Mouse (Mus musculus) heart, adult 2 months (tissue): Measurements from ENCODE around the gene Pla2g12a. TPM values are rescaled to one million over a fixed set of nuclear protein-coding genes. Genes with fewer than 3 reads are reported as not detected.

Experiments used
- DNase-seq, 2 experiments: peaks; one replicate each; pipeline ENCODE4 v3.0.0; 2021
- H3K27ac ChIP-seq: fragments of 200-600 bp; 2 replicates; pipeline ENCODE4 v1.8.1; 2022
- H3K27me3 ChIP-seq: fragments of 200-500 bp; 2 replicates; pipeline ENCODE4 v1.6.1; 2012; ENCODE audit warnings: mild to moderate bottlenecking, low read length, inconsistent platforms, mixed read lengths; ENCODE audit not compliant: control insufficient read depth, insufficient read depth
- H3K36me3 ChIP-seq: fragments of 200-500 bp; 2 replicates; pipeline ENCODE4 v1.6.1; 2012; ENCODE audit warnings: low read length, inconsistent platforms; ENCODE audit not compliant: control insufficient read depth, insufficient read depth
- H3K4me1 ChIP-seq: fragments of 200-500 bp; 2 replicates; pipeline ENCODE4 v1.6.1; 2011; ENCODE audit warnings: low read length; ENCODE audit not compliant: control insufficient read depth, insufficient read depth
- H3K4me3 ChIP-seq: fragments of 200-600 bp; 2 replicates; pipeline ENCODE4 v1.8.1; 2022
- H3K79me2 ChIP-seq: fragments of 200-500 bp; replicated peaks from 2 replicates; pipeline ENCODE4 v1.6.1; 2012; ENCODE audit warnings: mild to moderate bottlenecking, inconsistent platforms, low read length, moderate library complexity, mixed read lengths; ENCODE audit not compliant: control insufficient read depth, insufficient read depth
- H3K9ac ChIP-seq: fragments of 200-500 bp; 2 replicates; pipeline ENCODE4 v1.6.1; 2012; ENCODE audit warnings: low read depth, mild to moderate bottlenecking, control low read depth, inconsistent platforms, low read length, mixed read lengths
- CTCF ChIP-seq: fragments of 200-600 bp; IDR thresholded peaks from 2 replicates; pipeline ENCODE4 v1.8.1; 2022; ENCODE audit warnings: antibody characterized with exemption, mild to moderate bottlenecking, moderate library complexity
- EP300 ChIP-seq: fragments of 200-500 bp; IDR thresholded peaks from 2 replicates; pipeline ENCODE4 v1.6.1; 2011; ENCODE audit warnings: low read depth, low read length, control low read depth; ENCODE audit not compliant: insufficient read depth
- POLR2A ChIP-seq: fragments of 200-500 bp; IDR thresholded peaks from 2 replicates; pipeline ENCODE4 v1.6.1; 2011; ENCODE audit warnings: mild to moderate bottlenecking, low read depth, low read length, control low read depth; ENCODE audit not compliant: insufficient read depth
- WGBS: fragments of 180-500 bp; shearing (Covaris S2); methylation state at CpG from one replicate; pipeline ENCODE4 v1.1.7; 2018; 5-methylcytosine and 5-hydroxymethylcytosine counted together
- intact Hi-C: fragments of 180-260 bp; cut with DNase I; formaldehyde crosslinking; loops from one replicate; pipeline ENCODE4 v1.15.1; 2025
- polyA plus RNA-seq: library from polyadenylated mRNA; depleted of rRNA; stranded (reverse); fragments of >200 nt; gene quantifications from 2 replicates; pipeline ENCODE4 v1.2.3, GENCODE M21; 2012
- total RNA-seq, 2 experiments: library from RNA; stranded (reverse); gene quantifications; 2 replicates each; pipeline ENCODE4 v1.2.3; 2021

Gene Pla2g12a
- total and polyA plus RNA-seq, 3 experiments, result 49.7 to 74.0 (median 57.1) TPM

GRCm38 (mm10) chr3:129887779-129888517 is 9.5 kb downstream of the Pla2g12a start:
- Histone ChIP-seq H3K4me3 (no peak overlapping the region), H3K27me3 (no peaks in the 10 kb centered on the region), H3K79me2 (0 out of 2 replicates have a peak, but pooled peaks cover 1% of the 10 kb centered on the region), H3K9ac (no peak overlapping the region), H3K27ac (no peak overlapping the region), H3K36me3 (no peaks in the 10 kb centered on the region), H3K4me1 (no peaks in the 10 kb centered on the region)
- 89% methylated on average over 13 of the region's 13 CpGs for WGBS
- intact Hi-C loops, result no loop called here
- no peak for DNase-seq
- TF ChIP-seq EP300 (no peak), CTCF (no peak), POLR2A (no peak)

- H3K4me3 ChIP-seq, result no peak overlapping the region
- no peak overlapping the region for H3K9ac ChIP-seq
- intact Hi-C loops, result no loop called here
- 83% methylated on average over 5 of the region's 5 CpGs for WGBS
- H3K4me1 ChIP-seq, result no peaks in the 10 kb centered on the region
- H3K36me3 ChIP-seq, result no peaks in the 10 kb centered on the region
- no peaks in the 10 kb centered on the region for H3K27me3 ChIP-seq
- H3K79me2 ChIP-seq, result 0 out of 2 replicates have a peak, but pooled peaks cover 1% of the 10 kb centered on the region
- TF ChIP-seq EP300 (no peak), CTCF (no peak), POLR2A (no peak)
- no peak for DNase-seq
- H3K27ac ChIP-seq, result no peak overlapping the region
Measured at GRCm38 (mm10) chr3:129892003-129892402, 13.6 kb downstream of the Pla2g12a start.

GRCm38 (mm10) chr3:129893143-129893542 is 14.7 kb downstream of the Pla2g12a start:
- H3K27me3 ChIP-seq, result no peaks in the 10 kb centered on the region
- no peaks in the 10 kb centered on the region for H3K4me1 ChIP-seq
- intact Hi-C loops, result no loop called here
- 90% methylated on average over 3 of the region's 3 CpGs for WGBS
- H3K9ac ChIP-seq, result no peak overlapping the region
- H3K4me3 ChIP-seq, result no peak overlapping the region
- TF ChIP-seq EP300 (no peak), CTCF (no peak), POLR2A (no peak)
- no peaks in the 10 kb centered on the region for H3K36me3 ChIP-seq
- no peak overlapping the region for H3K27ac ChIP-seq
- H3K79me2 ChIP-seq, result no peaks in the 10 kb centered on the region
- DNase-seq, result no peak

- 37% methylated on average over 6 of the region's 6 CpGs for WGBS
- no peak for DNase-seq
- TF ChIP-seq CTCF, result no peak
- no peak for TF ChIP-seq EP300
- TF ChIP-seq POLR2A, result no peak
Measured at GRCm38 (mm10) chr3:129896591-129896990, 18.2 kb downstream of the Pla2g12a start.

GRCm38 (mm10) chr3:129898886-129899285 is 20.5 kb downstream of the Pla2g12a start:
- intact Hi-C loops, result no loop called here
- TF ChIP-seq EP300, result no peak
- no peak for TF ChIP-seq CTCF
- TF ChIP-seq POLR2A, result no peak
- Histone ChIP-seq H3K4me3 (no peak overlapping the region), H3K79me2 (no peaks in the 10 kb centered on the region), H3K27me3 (no peaks in the 10 kb centered on the region), H3K4me1 (peaks cover 2% of the 10 kb centered on the region), H3K9ac (no peak overlapping the region), H3K36me3 (no peaks in the 10 kb centered on the region), H3K27ac (no peak overlapping the region)
- DNase-seq, result no peak
- WGBS, result 65% methylated on average over 4 of the region's 4 CpGs

More at GRCm38 (mm10) chr3:129896591-129896990, 18.2 kb downstream of the Pla2g12a start:
- intact Hi-C loops, result no loop called here
- H3K27ac ChIP-seq, result no peak overlapping the region
- no peaks in the 10 kb centered on the region for H3K27me3 ChIP-seq
- H3K4me1 ChIP-seq, result peaks cover 2% of the 10 kb centered on the region; the same call in 1 of the 2 replicates
- no peak overlapping the region for H3K4me3 ChIP-seq
- H3K9ac ChIP-seq, result no peak overlapping the region
- H3K79me2 ChIP-seq, result no peaks in the 10 kb centered on the region
- H3K36me3 ChIP-seq, result no peaks in the 10 kb centered on the region

GRCm38 (mm10) chr3:129901271-129901809 is 22.9 kb downstream of the Pla2g12a start, which contains the start of gene Casp6:
TSS of gene Casp6 (plus strand) at chr3:129901425.
- Histone ChIP-seq H3K27me3 (no peaks in the 10 kb centered on the region), H3K27ac (peak within 1 kb of the TSS; percentile 76), H3K4me1 (peaks cover 2% of the 10 kb centered on the region), H3K9ac (peak within 1 kb of the TSS; percentile 80), H3K79me2 (no peaks in the 10 kb centered on the region), H3K36me3 (no peaks in the 10 kb centered on the region), H3K4me3 (peak within 1 kb of the TSS; percentile 90)
- intact Hi-C loops, result loop anchor here (5.0 to 10.0 kb wide), 2 partner anchors 161 to 793 kb away; partner anchors contain the start of gene Sec24b
- TF ChIP-seq CTCF (no peak), POLR2A (peak; percentile 59; the same call in 1 of the 2 replicates)
- DNase-seq, result peak; percentile 87 to 89
- 0% methylated on average over 34 of the region's 34 CpGs for WGBS
